Mouse (Mus musculus) stomach, embryonic 15.5 days (tissue): ENCODE measurements around the gene Ptbp1. TPM values are rescaled to one million over a fixed set of nuclear protein-coding genes. Genes with fewer than 3 reads are reported as not detected.
A peak's percentile ranks its signal among the peaks of the same experiment; 100 is the strongest.

ENCODE experiments used
- ATAC-seq: fragments of 200-750 bp; cut with Nextera tagmentation; 2 replicates; pipeline ENCODE4 v1.8.0; 2017; ENCODE audit warnings: low read depth, moderate number of reproducible peaks, moderate TSS enrichment; ENCODE audit not compliant: insufficient read depth, low FRiP score
- H3K27ac ChIP-seq: fragments of 300-500 bp; sonication (generic); 2 replicates; pipeline ENCODE4 v1.5.1; 2015; ENCODE audit warnings: mild to moderate bottlenecking, inconsistent platforms
- H3K27me3 ChIP-seq: fragments of 300-500 bp; sonication (generic); replicated peaks from 2 replicates; pipeline ENCODE4 v1.6.1; 2015; ENCODE audit warnings: inconsistent platforms
- H3K36me3 ChIP-seq: fragments of 300-500 bp; sonication (generic); 2 replicates; pipeline ENCODE4 v1.6.1; 2015; ENCODE audit warnings: inconsistent platforms
- H3K4me1 ChIP-seq: fragments of 300-500 bp; sonication (generic); 2 replicates; pipeline ENCODE4 v1.6.1; 2015; ENCODE audit warnings: inconsistent platforms
- H3K4me2 ChIP-seq: fragments of 300-500 bp; sonication (generic); 2 replicates; pipeline ENCODE4 v1.6.1; 2015; ENCODE audit warnings: mild to moderate bottlenecking, inconsistent platforms
- H3K4me3 ChIP-seq: fragments of 300-500 bp; sonication (generic); replicated peaks from 2 replicates; pipeline ENCODE4 v1.5.1; 2015; ENCODE audit warnings: inconsistent platforms
- H3K9ac ChIP-seq: fragments of 300-500 bp; sonication (generic); 2 replicates; pipeline ENCODE4 v1.6.1; 2015; ENCODE audit warnings: inconsistent platforms
- H3K9me3 ChIP-seq: fragments of 300-500 bp; sonication (generic); 2 replicates; pipeline ENCODE4 v1.6.1; 2016; ENCODE audit warnings: inconsistent platforms
- WGBS: fragments of 180-500 bp; shearing (Covaris S2); methylation state at CpG from one replicate; pipeline ENCODE4 v1.1.7; 2015; 5-methylcytosine and 5-hydroxymethylcytosine counted together
- polyA plus RNA-seq: library from polyadenylated mRNA; unstranded; fragments of >200 nt; fragmentation: Nextera tagmentation; extraction: Ambion mirVana; gene quantifications from 2 replicates; pipeline ENCODE4 v1.2.1, GENCODE M21; 2015

Gene Ptbp1
- polyA plus RNA-seq, result 295 and 299 TPM in 2 replicates

GRCm38 (mm10) chr10:79853860-79854795 is at the start of gene Ptbp1:
Gene Ptbp1, plus strand, starts transcription at chr10:79854427.
- ATAC-seq, result peak; percentile 91
- peaks cover 6% of the 10 kb centered on the region for H3K36me3 ChIP-seq
- H3K9me3 ChIP-seq, result no peaks in the 10 kb centered on the region
- no peaks in the 10 kb centered on the region for H3K27me3 ChIP-seq
- H3K9ac ChIP-seq, result peak within 1 kb of the TSS; percentile 99
- under 1% methylated on average over 75 of the region's 75 CpGs for WGBS
- peak within 1 kb of the TSS; percentile 100 for H3K27ac ChIP-seq
- peak within 1 kb of the TSS; percentile 90 for H3K4me2 ChIP-seq
- peak within 1 kb of the TSS; percentile 96 for H3K4me3 ChIP-seq
- peaks cover 50% of the 10 kb centered on the region for H3K4me1 ChIP-seq

GRCm38 (mm10) chr10:79805636-79806035 is 48.6 kb upstream of the Ptbp1 start:
- no peak for ATAC-seq
- no peak overlapping the region for H3K4me2 ChIP-seq
- H3K27me3 ChIP-seq, result no peaks in the 10 kb centered on the region
- no peak overlapping the region for H3K9ac ChIP-seq
- H3K4me3 ChIP-seq, result no peak overlapping the region
- H3K4me1 ChIP-seq, result peaks cover 29% of the 10 kb centered on the region
- H3K9me3 ChIP-seq, result no peaks in the 10 kb centered on the region
- no peak overlapping the region for H3K27ac ChIP-seq
- 44% methylated on average over 11 of the region's 11 CpGs for WGBS
- peaks cover 4% of the 10 kb centered on the region for H3K36me3 ChIP-seq

GRCm38 (mm10) chr10:79806331-79806730 is 47.9 kb upstream of the Ptbp1 start:
- peaks cover 29% of the 10 kb centered on the region for H3K4me1 ChIP-seq
- peaks cover 7% of the 10 kb centered on the region for H3K36me3 ChIP-seq
- no peak overlapping the region for H3K4me2 ChIP-seq
- no peaks in the 10 kb centered on the region for H3K27me3 ChIP-seq
- H3K9me3 ChIP-seq, result no peaks in the 10 kb centered on the region
- 84% methylated on average over 9 of the region's 9 CpGs for WGBS
- no peak for ATAC-seq
- no peak overlapping the region for H3K9ac ChIP-seq
- H3K4me3 ChIP-seq, result no peak overlapping the region
- H3K27ac ChIP-seq, result no peak overlapping the region

- no peak overlapping the region for H3K4me3 ChIP-seq
- peak; percentile 47; the same call in 1 of the 2 replicates for ATAC-seq
- H3K9me3 ChIP-seq, result no peaks in the 10 kb centered on the region
- H3K9ac ChIP-seq, result no peak overlapping the region
- WGBS, result 77% methylated on average over 10 of the region's 10 CpGs
- H3K4me2 ChIP-seq, result no peak overlapping the region
- no peaks in the 10 kb centered on the region for H3K27me3 ChIP-seq
- peaks cover 28% of the 10 kb centered on the region for H3K4me1 ChIP-seq
- H3K36me3 ChIP-seq, result peaks cover 7% of the 10 kb centered on the region
- no peak overlapping the region for H3K27ac ChIP-seq
Measured at GRCm38 (mm10) chr10:79806972-79807371, 47.3 kb upstream of the Ptbp1 start.

GRCm38 (mm10) chr10:79807826-79808225 is 46.4 kb upstream of the Ptbp1 start:
- H3K9ac ChIP-seq, result no peak overlapping the region
- no peak overlapping the region for H3K4me2 ChIP-seq
- peaks cover 19% of the 10 kb centered on the region for H3K4me1 ChIP-seq
- no peak for ATAC-seq
- 0 out of 2 replicates have a peak overlapping the region, but pooled peaks have one; percentile 33 for H3K27ac ChIP-seq
- no peaks in the 10 kb centered on the region for H3K9me3 ChIP-seq
- no peaks in the 10 kb centered on the region for H3K27me3 ChIP-seq
- peaks cover 7% of the 10 kb centered on the region for H3K36me3 ChIP-seq
- WGBS, result 72% methylated on average over 11 of the region's 11 CpGs
- H3K4me3 ChIP-seq, result no peak overlapping the region

GRCm38 (mm10) chr10:79808728-79809127 is 45.5 kb upstream of the Ptbp1 start:
- ATAC-seq, result no peak
- WGBS, result 88% methylated on average over 11 of the region's 11 CpGs

GRCm38 (mm10) chr10:79811736-79812637 is 42.2 kb upstream of the Ptbp1 start:
- Histone ChIP-seq H3K4me3 (no peak overlapping the region), H3K4me2 (no peak overlapping the region), H3K9me3 (no peaks in the 10 kb centered on the region), H3K27me3 (no peaks in the 10 kb centered on the region), H3K27ac (no peak overlapping the region), H3K36me3 (peaks cover 7% of the 10 kb centered on the region), H3K9ac (no peak overlapping the region), H3K4me1 (0 out of 2 replicates have a peak, but pooled peaks cover 4% of the 10 kb centered on the region)
- peak; percentile 44; the same call in 1 of the 2 replicates for ATAC-seq
- 30% methylated on average over 15 of the region's 15 CpGs for WGBS

More at GRCm38 (mm10) chr10:79808728-79809127, 45.5 kb upstream of the Ptbp1 start:
- Histone ChIP-seq H3K4me1 (peaks cover 11% of the 10 kb centered on the region; the same call in 1 of the 2 replicates), H3K27me3 (no peaks in the 10 kb centered on the region), H3K4me2 (no peak overlapping the region), H3K27ac (no peak overlapping the region), H3K9ac (no peak overlapping the region), H3K9me3 (no peaks in the 10 kb centered on the region), H3K4me3 (no peak overlapping the region), H3K36me3 (peaks cover 7% of the 10 kb centered on the region)

- Histone ChIP-seq H3K4me3 (no peak overlapping the region), H3K27ac (no peak overlapping the region), H3K27me3 (no peaks in the 10 kb centered on the region), H3K36me3 (peaks cover 11% of the 10 kb centered on the region), H3K9ac (no peak overlapping the region), H3K4me2 (no peak overlapping the region), H3K4me1 (0 out of 2 replicates have a peak, but pooled peaks cover 4% of the 10 kb centered on the region), H3K9me3 (no peaks in the 10 kb centered on the region)
- ATAC-seq, result no peak
- WGBS, result 76% methylated on average over 5 of the region's 5 CpGs
Measured at GRCm38 (mm10) chr10:79814271-79814842, 39.9 kb upstream of the Ptbp1 start.

GRCm38 (mm10) chr10:79815671-79816494 is 38.3 kb upstream of the Ptbp1 start:
- 87% methylated on average over 12 of the region's 12 CpGs for WGBS
- Histone ChIP-seq H3K27ac (no peak overlapping the region), H3K36me3 (peaks cover 13% of the 10 kb centered on the region), H3K4me2 (no peak overlapping the region), H3K4me1 (peaks cover 15% of the 10 kb centered on the region; the same call in 1 of the 2 replicates), H3K4me3 (no peak overlapping the region), H3K9me3 (no peaks in the 10 kb centered on the region), H3K27me3 (no peaks in the 10 kb centered on the region), H3K9ac (no peak overlapping the region)
- ATAC-seq, result no peak

GRCm38 (mm10) chr10:79817111-79817510 is 37.1 kb upstream of the Ptbp1 start:
- Histone ChIP-seq H3K27ac (no peak overlapping the region), H3K27me3 (no peaks in the 10 kb centered on the region), H3K36me3 (peaks cover 13% of the 10 kb centered on the region), H3K4me1 (peaks cover 24% of the 10 kb centered on the region; the same call in 1 of the 2 replicates), H3K4me2 (no peak overlapping the region), H3K9ac (no peak overlapping the region), H3K9me3 (no peaks in the 10 kb centered on the region), H3K4me3 (no peak overlapping the region)
- ATAC-seq, result no peak
- 81% methylated on average over 2 of the region's 2 CpGs for WGBS
